Mouse (Mus musculus): ENCODE measurements around the gene Mtrf1l.

The Mtrf1l gene

GRCm38 (mm10) chr10:5823740-5824491, at the start of gene Mtrf1l:
Gene Mtrf1l, minus strand, starts transcription at chr10:5823910.
- in situ Hi-C loops (cut with MboI; ENCODE audit: low sequenced_read_pairs) = no loop called here

GRCm38 (mm10) chr10:5871081-5871480, 47.4 kb upstream of the Mtrf1l start:
- in situ Hi-C loops (cut with MboI; ENCODE audit: low sequenced_read_pairs) = no loop called here

- in situ Hi-C loops (cut with MboI; ENCODE audit: low sequenced_read_pairs) = no loop called here
Observed at GRCm38 (mm10) chr10:5867981-5868552, 44.4 kb upstream of the Mtrf1l start.

GRCm38 (mm10) chr10:5865996-5866395, 42.3 kb upstream of the Mtrf1l start:
- in situ Hi-C loops (cut with MboI; ENCODE audit: low sequenced_read_pairs) = no loop called here

GRCm38 (mm10) chr10:5862669-5863068, 39.0 kb upstream of the Mtrf1l start:
- in situ Hi-C loops (cut with MboI; ENCODE audit: low sequenced_read_pairs) = no loop called here

GRCm38 (mm10) chr10:5860849-5861248, 37.1 kb upstream of the Mtrf1l start:
- in situ Hi-C loops (cut with MboI; ENCODE audit: low sequenced_read_pairs) = no loop called here

GRCm38 (mm10) chr10:5859729-5860128, 36.0 kb upstream of the Mtrf1l start:
- in situ Hi-C loops (cut with MboI; ENCODE audit: low sequenced_read_pairs) = no loop called here

- in situ Hi-C loops (cut with MboI; ENCODE audit: low sequenced_read_pairs) = no loop called here
Observed at GRCm38 (mm10) chr10:5857996-5858549, 34.4 kb upstream of the Mtrf1l start.

- in situ Hi-C loops (cut with MboI; ENCODE audit: low sequenced_read_pairs) = no loop called here
Observed at GRCm38 (mm10) chr10:5853290-5853868, 29.7 kb upstream of the Mtrf1l start.

GRCm38 (mm10) chr10:5846939-5847338, 23.2 kb upstream of the Mtrf1l start:
- in situ Hi-C loops (cut with MboI; ENCODE audit: low sequenced_read_pairs) = no loop called here

GRCm38 (mm10) chr10:5841369-5841768, 17.7 kb upstream of the Mtrf1l start:
- in situ Hi-C loops (cut with MboI; ENCODE audit: low sequenced_read_pairs) = no loop called here

- in situ Hi-C loops (cut with MboI; ENCODE audit: low sequenced_read_pairs) = no loop called here
Observed at GRCm38 (mm10) chr10:5826336-5827025, 2.8 kb upstream of the Mtrf1l start.

GRCm38 (mm10) chr10:5824779-5825178, 1.1 kb upstream of the Mtrf1l start:
- in situ Hi-C loops (cut with MboI; ENCODE audit: low sequenced_read_pairs) = no loop called here

- in situ Hi-C loops (cut with MboI; ENCODE audit: low sequenced_read_pairs) = no loop called here
Observed at GRCm38 (mm10) chr10:5823291-5823739, 395 bp downstream of the Mtrf1l start.

- in situ Hi-C loops (cut with MboI; ENCODE audit: low sequenced_read_pairs) = no loop called here
Observed at GRCm38 (mm10) chr10:5818772-5819171, 4.9 kb downstream of the Mtrf1l start.

GRCm38 (mm10) chr10:5815968-5816367, 7.7 kb downstream of the Mtrf1l start:
- in situ Hi-C loops (cut with MboI; ENCODE audit: low sequenced_read_pairs) = no loop called here

- in situ Hi-C loops (cut with MboI; ENCODE audit: low sequenced_read_pairs) = no loop called here
Observed at GRCm38 (mm10) chr10:5813724-5814123, 10.0 kb downstream of the Mtrf1l start.

GRCm38 (mm10) chr10:5807683-5808082, 16.0 kb downstream of the Mtrf1l start:
- in situ Hi-C loops (cut with MboI; ENCODE audit: low sequenced_read_pairs) = no loop called here

- in situ Hi-C loops (cut with MboI; ENCODE audit: low sequenced_read_pairs) = no loop called here
Observed at GRCm38 (mm10) chr10:5806996-5807395, 16.7 kb downstream of the Mtrf1l start.

- in situ Hi-C loops (cut with MboI; ENCODE audit: low sequenced_read_pairs) = no loop called here
Observed at GRCm38 (mm10) chr10:5806416-5806815, 17.3 kb downstream of the Mtrf1l start.

GRCm38 (mm10) chr10:5805731-5806307, 17.9 kb downstream of the Mtrf1l start:
- in situ Hi-C loops (cut with MboI; ENCODE audit: low sequenced_read_pairs) = no loop called here

Measured in CH12F3 (cell line).